Mouse (Mus musculus): ENCODE results near the gene Tmem178b. TPM values are rescaled to one million over a fixed set of nuclear protein-coding genes. Genes with fewer than 3 reads are reported as not detected.

Tmem178b gene
- total RNA-seq (2014; fragmentation: Nextera tagmentation) (not detected in 2 replicates), total RNA-seq (2017) (not detected in 2 replicates)

- peak; percentile 13 for ATAC-seq (replicated peaks; ENCODE audit: poor library complexity, severe bottlenecking)
These were observed at the start of gene Tmem178b for GRCm38 (mm10) chr6:39872901-39873591. TSS of gene Tmem178b (plus strand) at chr6:39873271.

GRCm38 (mm10) chr6:39828736-39829135, 44.3 kb upstream of the Tmem178b start:
- no peak for ATAC-seq (replicated peaks; ENCODE audit: poor library complexity, severe bottlenecking)

- no peak for ATAC-seq (replicated peaks; ENCODE audit: poor library complexity, severe bottlenecking)
These were observed 29.3 kb upstream of the Tmem178b start for GRCm38 (mm10) chr6:39843698-39844342.

- peak; percentile 55 for ATAC-seq (replicated peaks; ENCODE audit: poor library complexity, severe bottlenecking)
These were observed 25.5 kb upstream of the Tmem178b start for GRCm38 (mm10) chr6:39847538-39847937.

- ATAC-seq (replicated peaks; ENCODE audit: poor library complexity, severe bottlenecking), result peak; percentile 52
These were observed 24.3 kb upstream of the Tmem178b start for GRCm38 (mm10) chr6:39848766-39849165.

- no peak for ATAC-seq (replicated peaks; ENCODE audit: poor library complexity, severe bottlenecking)
These were observed 23.4 kb upstream of the Tmem178b start for GRCm38 (mm10) chr6:39849667-39850066.

GRCm38 (mm10) chr6:39870271-39871135, 2.6 kb upstream of the Tmem178b start:
- ATAC-seq (replicated peaks; ENCODE audit: poor library complexity, severe bottlenecking), result no peak

- peak; percentile 75 for ATAC-seq (replicated peaks; ENCODE audit: poor library complexity, severe bottlenecking)
These were observed 1.4 kb upstream of the Tmem178b start for GRCm38 (mm10) chr6:39871381-39872305.

- 0 out of 2 replicates have a peak, but pooled peaks have one; percentile 7 for ATAC-seq (replicated peaks; ENCODE audit: poor library complexity, severe bottlenecking)
These were observed 668 bp upstream of the Tmem178b start for GRCm38 (mm10) chr6:39872306-39872900.

- no peak for ATAC-seq (replicated peaks; ENCODE audit: poor library complexity, severe bottlenecking)
These were observed 2.1 kb downstream of the Tmem178b start for GRCm38 (mm10) chr6:39875186-39875585.

GRCm38 (mm10) chr6:39876444-39876843, 3.4 kb downstream of the Tmem178b start:
- ATAC-seq (replicated peaks; ENCODE audit: poor library complexity, severe bottlenecking), result no peak

- no peak for ATAC-seq (replicated peaks; ENCODE audit: poor library complexity, severe bottlenecking)
These were observed 17.7 kb downstream of the Tmem178b start for GRCm38 (mm10) chr6:39890811-39891210.

GRCm38 (mm10) chr6:39896500-39896899, 23.4 kb downstream of the Tmem178b start:
- no peak for ATAC-seq (replicated peaks; ENCODE audit: poor library complexity, severe bottlenecking)

- ATAC-seq (replicated peaks; ENCODE audit: poor library complexity, severe bottlenecking), result no peak
These were observed 26.2 kb downstream of the Tmem178b start for GRCm38 (mm10) chr6:39899231-39899630.

GRCm38 (mm10) chr6:39903220-39903773, 30.2 kb downstream of the Tmem178b start:
- ATAC-seq (replicated peaks; ENCODE audit: poor library complexity, severe bottlenecking), result no peak

- no peak for ATAC-seq (replicated peaks; ENCODE audit: poor library complexity, severe bottlenecking)
These were observed 30.8 kb downstream of the Tmem178b start for GRCm38 (mm10) chr6:39903845-39904244.

GRCm38 (mm10) chr6:39914956-39915355, 41.9 kb downstream of the Tmem178b start:
- no peak for ATAC-seq (replicated peaks; ENCODE audit: poor library complexity, severe bottlenecking)

GRCm38 (mm10) chr6:39915636-39916281, 42.7 kb downstream of the Tmem178b start:
- ATAC-seq (replicated peaks; ENCODE audit: poor library complexity, severe bottlenecking), result no peak

GRCm38 (mm10) chr6:39916514-39916913, 43.4 kb downstream of the Tmem178b start:
- no peak for ATAC-seq (replicated peaks; ENCODE audit: poor library complexity, severe bottlenecking)

Measured in granulocyte monocyte progenitor cell, adult 5-6 weeks (primary cell).